Mouse (Mus musculus) bone marrow macrophage, adult 2 months (primary cell): ENCODE results near the gene Iqca.

Experiments
- CTCF ChIP-seq: IDR thresholded peaks from 2 replicates; pipeline ENCODE4 v1.5.1; 2012; ENCODE audit warnings: low read depth, mild to moderate bottlenecking, low read length, moderate library complexity
- POLR2A ChIP-seq: IDR thresholded peaks from 2 replicates; pipeline ENCODE4 v1.6.1; 2012; ENCODE audit warnings: mild to moderate bottlenecking, low read depth, low read length, borderline replicate concordance

DNA sequence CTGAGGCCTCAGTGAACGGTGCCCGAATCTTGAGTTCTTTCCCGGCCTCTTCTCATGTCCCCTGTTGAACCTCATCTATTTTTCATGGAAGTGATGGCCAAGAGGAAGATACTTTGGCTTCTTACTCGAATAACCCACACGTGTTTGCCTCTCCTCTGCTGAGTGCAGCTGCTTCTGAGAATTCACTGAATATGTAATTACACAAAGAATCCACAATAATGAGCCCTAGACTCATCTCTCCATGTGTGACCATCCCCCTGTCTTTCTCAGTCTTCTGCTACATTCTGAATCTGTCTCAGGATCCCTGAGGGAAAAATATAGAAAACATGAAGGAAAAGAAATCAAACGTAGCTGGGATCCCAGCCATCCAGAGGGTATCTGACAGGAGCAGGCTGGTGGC lies 32.5 kb downstream of the Iqca start:
- TF ChIP-seq CTCF, result no peak
- no peak for TF ChIP-seq POLR2A
